Mouse (Mus musculus): ENCODE results near the gene Swsap1.

- TF ChIP-seq POLR2A (IDR thresholded peaks at IDR 0.05; ENCODE audit: low read depth, low read length) (no peak), CTCF (conservative IDR thresholded peaks at IDR 0.05; ENCODE audit: insufficient read depth, insufficient read length, low read depth, low read length) (no peak)
Observed at GRCm38 (mm10) chr9:21924099-21924493, 31.5 kb upstream of the Swsap1 start.
